Mouse (Mus musculus) midbrain, embryonic 16.5 days (tissue): ENCODE results near the gene Tgm1. TPM values are rescaled to one million over a fixed set of nuclear protein-coding genes. Genes with fewer than 3 reads are reported as not detected.

Source experiments
- polyA plus RNA-seq: library from polyadenylated mRNA; unstranded; fragments of >200 nt; fragmentation: Nextera tagmentation; extraction: Ambion mirVana; gene quantifications from 2 replicates; pipeline ENCODE4 v1.2.1, GENCODE M21; 2015

Gene Tgm1
- polyA plus RNA-seq, 1 experiment from 2014 or later: 0.13 TPM

Other genes with a start within 250 kb of the Tgm1 start
- gene Dhrs4, start 235.2 kb downstream of the Tgm1 start, polyA plus RNA-seq: 21.4 and 22.2 TPM in 2 replicates
- 34.5 and 37.7 TPM in 2 replicates for gene Carmil3, start 223.3 kb downstream of the Tgm1 start, polyA plus RNA-seq
- 2.2 and 3.4 TPM in 2 replicates for gene Cpne6, start 203.5 kb downstream of the Tgm1 start, polyA plus RNA-seq
- 0.08 and 0.19 TPM in 2 replicates for gene Nrl, start 188.9 kb downstream of the Tgm1 start, polyA plus RNA-seq
- gene Pck2, start 173.7 kb downstream of the Tgm1 start, polyA plus RNA-seq: 29.5 and 30.6 TPM in 2 replicates
- gene Dcaf11, start 153.9 kb downstream of the Tgm1 start, polyA plus RNA-seq: 134 and 137 TPM in 2 replicates
- gene A730061H03Rik, start 153.5 kb downstream of the Tgm1 start, polyA plus RNA-seq: 0.55 and 0.72 TPM in 2 replicates
- 0.22 TPM in 1 of 2 replicates, not detected in the other for gene Fitm1, start 138.3 kb downstream of the Tgm1 start, polyA plus RNA-seq
- gene Psme1, start 135.8 kb downstream of the Tgm1 start, polyA plus RNA-seq: 238 and 262 TPM in 2 replicates
- 31.6 and 46.9 TPM in 2 replicates for gene Emc9, start 128.6 kb downstream of the Tgm1 start, polyA plus RNA-seq
- gene Psme2, start 122.8 kb downstream of the Tgm1 start, polyA plus RNA-seq: 174 and 183 TPM in 2 replicates
- 24.6 and 27.2 TPM in 2 replicates for gene Rnf31, start 122.2 kb downstream of the Tgm1 start, polyA plus RNA-seq
- 10.4 and 10.5 TPM in 2 replicates for gene Irf9, start 110.4 kb downstream of the Tgm1 start, polyA plus RNA-seq
- gene Rec8, start 95.9 kb downstream of the Tgm1 start, polyA plus RNA-seq: 8.0 and 8.4 TPM in 2 replicates
- 116 and 123 TPM in 2 replicates for gene Ipo4, start 78.0 kb downstream of the Tgm1 start, polyA plus RNA-seq
- 2.1 and 2.4 TPM in 2 replicates for gene Gm49378, start 76.0 kb downstream of the Tgm1 start, polyA plus RNA-seq
- 57.8 and 60.0 TPM in 2 replicates for gene Tm9sf1, start 70.1 kb downstream of the Tgm1 start, polyA plus RNA-seq
- 0.20 and 0.28 TPM in 2 replicates for gene Tssk4, start 63.7 kb downstream of the Tgm1 start, polyA plus RNA-seq
- gene Mdp1, start 53.4 kb downstream of the Tgm1 start, polyA plus RNA-seq: 81.0 and 84.6 TPM in 2 replicates
- gene Gmpr2, start 42.0 kb downstream of the Tgm1 start, polyA plus RNA-seq: 52.5 and 52.7 TPM in 2 replicates
- gene Nedd8, start 41.8 kb downstream of the Tgm1 start, polyA plus RNA-seq: 532 and 551 TPM in 2 replicates
- gene Tinf2, start 32.1 kb downstream of the Tgm1 start, polyA plus RNA-seq: 22.5 and 25.8 TPM in 2 replicates
- gene Rabggta, start 8.3 kb upstream of the Tgm1 start, polyA plus RNA-seq: 64.0 and 65.1 TPM in 2 replicates
- 72.3 and 75.3 TPM in 2 replicates for gene Dhrs1, start 31.8 kb upstream of the Tgm1 start, polyA plus RNA-seq
- gene Nop9, start 31.8 kb upstream of the Tgm1 start, polyA plus RNA-seq: 25.9 and 28.0 TPM in 2 replicates
- 0.21 and 0.26 TPM in 2 replicates for gene Cideb, start 44.5 kb upstream of the Tgm1 start, polyA plus RNA-seq
- gene Ltb4r2, start 47.5 kb upstream of the Tgm1 start, polyA plus RNA-seq: 0.51 and 0.59 TPM in 2 replicates
- 0.50 and 0.60 TPM in 2 replicates for gene Ltb4r1, start 52.0 kb upstream of the Tgm1 start, polyA plus RNA-seq
- 4.0 and 5.0 TPM in 2 replicates for gene Adcy4, start 70.2 kb upstream of the Tgm1 start, polyA plus RNA-seq
- gene Ripk3, start 74.9 kb upstream of the Tgm1 start, polyA plus RNA-seq: 1.6 and 1.7 TPM in 2 replicates
- gene Nfatc4, start 109.2 kb upstream of the Tgm1 start, polyA plus RNA-seq: 6.7 and 7.0 TPM in 2 replicates
- gene Nynrin, start 140.1 kb upstream of the Tgm1 start, polyA plus RNA-seq: 11.0 and 11.9 TPM in 2 replicates
- gene Cbln3, start 170.5 kb upstream of the Tgm1 start, polyA plus RNA-seq: 0.15 and 0.20 TPM in 2 replicates
- gene Khnyn, start 171.0 kb upstream of the Tgm1 start, polyA plus RNA-seq: 10.4 and 10.5 TPM in 2 replicates
- 160 and 180 TPM in 2 replicates for gene Sdr39u1, start 186.4 kb upstream of the Tgm1 start, polyA plus RNA-seq
- gene Cma1, start 230.7 kb upstream of the Tgm1 start, polyA plus RNA-seq: 0.29 TPM in 1 of 2 replicates, not detected in the other
- not detected in 2 replicates for gene Cma2, start 237.1 kb upstream of the Tgm1 start, polyA plus RNA-seq